Mouse (Mus musculus): ENCODE measurements around the gene Tnfsfm13. TPM values are rescaled to one million over a fixed set of nuclear protein-coding genes. Genes with fewer than 3 reads are reported as not detected.

The Tnfsfm13 gene
- total RNA-seq, 2 experiments from 2014 or later, result 4.3 to 4.6 TPM

- no peak for DNase-seq (ENCODE audit: low spot score in 2 of 2)
Measured at GRCm38 (mm10) chr11:69682209-69682839, 13.6 kb downstream of the Tnfsfm13 start.

DNA sequence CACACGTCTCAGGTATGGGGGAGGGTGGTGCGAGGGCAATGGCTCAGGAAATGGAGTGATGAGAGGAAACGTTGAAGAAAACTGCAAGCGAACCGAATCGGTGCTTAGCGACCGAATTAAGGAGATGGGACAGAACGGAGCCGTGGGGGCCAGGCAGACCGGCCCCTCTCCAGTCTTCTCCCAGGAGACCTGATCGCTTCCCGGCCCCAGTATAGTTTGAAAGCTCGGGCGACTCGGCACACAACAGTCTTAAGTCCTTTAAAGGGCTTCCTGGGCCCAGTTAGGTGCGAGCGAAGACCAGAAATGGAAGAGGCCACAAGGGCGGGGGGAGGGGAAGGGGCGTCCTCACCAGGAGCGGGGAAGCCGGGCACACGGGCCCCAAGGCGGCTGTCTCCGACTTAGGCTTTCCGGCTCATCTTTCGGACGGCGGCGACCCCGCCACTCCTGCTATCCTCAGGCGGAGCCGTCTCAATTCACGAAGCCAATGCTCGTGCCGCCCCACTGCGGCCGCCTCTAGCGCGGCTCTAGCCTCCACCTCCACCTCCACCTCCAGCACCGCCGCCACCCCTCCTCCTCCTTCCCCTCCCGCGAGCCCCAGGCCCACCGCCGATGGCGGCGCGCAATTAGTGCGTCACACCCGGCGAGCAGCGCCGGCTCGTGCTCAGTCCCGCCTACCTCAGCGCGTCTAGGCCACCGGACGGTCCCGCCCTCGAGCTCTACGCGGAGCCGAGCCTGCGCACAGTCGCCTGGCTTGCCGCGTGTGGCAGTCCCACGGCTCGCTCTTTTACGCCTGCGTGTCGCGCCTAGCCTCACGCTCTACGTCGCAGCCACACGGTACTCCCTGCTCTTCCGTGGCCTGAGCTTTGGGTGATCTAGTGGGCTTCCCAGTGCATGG lies 14.3 kb downstream of the Tnfsfm13 start, which contains the start of gene Senp3:
Gene Senp3, minus strand, starts transcription at position 771 of the 895 bp plus-strand sequence.
- peak; percentile 94 to 97 for DNase-seq (ENCODE audit: low spot score in 2 of 2)

DNA sequence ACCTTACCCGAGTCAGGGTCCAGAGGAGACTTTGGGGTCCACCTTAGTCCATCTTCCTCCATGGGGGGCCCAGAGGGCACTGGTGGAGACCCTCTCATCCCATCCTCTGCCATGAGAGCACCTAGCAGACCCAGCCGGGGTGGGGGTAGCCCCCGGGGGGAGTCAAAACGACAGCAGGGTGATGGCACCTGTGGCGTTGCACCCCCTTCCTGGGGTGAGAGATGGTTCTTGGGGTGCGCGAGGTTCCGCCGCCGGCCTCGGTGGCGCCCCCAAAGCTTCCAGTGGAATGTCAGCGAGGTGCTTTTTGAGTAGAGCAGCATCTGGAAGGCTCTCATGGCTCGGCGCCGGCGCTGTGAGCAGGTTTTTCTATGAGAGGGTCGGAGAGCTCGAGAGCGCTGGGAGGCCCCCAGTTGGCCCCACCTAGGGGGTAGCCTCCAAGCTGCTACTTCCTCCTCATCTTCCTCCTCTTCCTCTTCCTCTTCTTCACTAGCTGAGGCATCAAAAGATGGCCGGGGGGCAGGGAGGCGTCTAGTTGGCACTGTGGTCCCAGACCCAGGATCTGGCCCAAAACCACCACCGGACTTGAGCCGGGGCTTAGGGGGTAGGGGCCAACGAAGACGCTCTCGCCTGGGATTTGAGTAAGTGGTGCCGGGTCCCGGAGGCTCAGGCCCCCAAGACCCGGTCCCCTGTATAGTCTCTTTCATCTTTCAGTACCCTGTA lies 15.6 kb downstream of the Tnfsfm13 start:
- no peak for DNase-seq (ENCODE audit: low spot score in 2 of 2)

DNA sequence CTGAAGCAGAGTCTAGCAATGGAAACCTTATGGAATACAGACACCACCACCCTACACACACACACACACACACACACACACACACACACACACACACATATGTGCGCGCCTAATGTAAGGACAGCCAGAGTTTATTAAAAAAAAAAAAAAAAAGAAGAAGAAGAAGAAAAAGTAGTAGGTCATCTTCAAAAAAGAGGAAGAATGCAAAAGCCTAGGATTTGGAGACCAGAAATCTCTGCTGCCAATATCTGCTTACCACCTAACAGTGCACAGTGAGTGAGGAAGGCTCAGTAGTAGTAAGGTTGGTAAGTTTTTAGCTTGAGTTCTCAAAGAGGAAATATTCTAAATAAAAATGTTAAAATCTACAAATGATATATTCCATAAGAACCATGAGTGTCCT lies 16.8 kb downstream of the Tnfsfm13 start:
- DNase-seq (ENCODE audit: low spot score in 2 of 2), result no peak

DNA sequence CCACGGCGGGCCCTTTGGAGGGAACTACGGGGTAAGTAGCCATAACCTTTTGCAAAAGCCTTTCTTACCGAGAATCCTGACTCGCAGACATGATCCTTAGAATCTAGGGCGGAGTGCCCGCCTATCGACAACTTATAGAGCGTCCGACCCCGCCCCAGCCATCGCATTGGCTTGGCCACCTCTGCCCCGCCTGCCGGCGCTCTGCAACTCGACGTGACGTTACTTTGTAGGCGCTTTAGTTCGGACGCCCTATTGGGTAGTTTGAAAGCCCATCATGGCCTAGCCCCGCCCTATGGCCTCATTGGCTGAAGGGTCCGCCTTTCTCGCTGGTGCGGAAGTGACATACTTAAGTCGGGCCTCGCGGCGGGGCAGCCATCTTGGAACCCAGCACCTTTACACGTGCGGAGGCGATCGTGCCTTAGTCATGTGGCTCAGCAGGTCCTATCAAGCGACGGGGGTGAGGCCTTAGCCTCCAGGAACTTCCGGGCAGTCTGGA lies 23.6 kb downstream of the Tnfsfm13 start, which contains the start of gene Eif4a1:
Gene Eif4a1, minus strand, starts transcription at position 213 of the 496 bp plus-strand sequence.
- peak; percentile 98 to 99 for DNase-seq (ENCODE audit: low spot score in 2 of 2)

- no peak for DNase-seq (ENCODE audit: low spot score in 2 of 2)
Measured at GRCm38 (mm10) chr11:69671726-69672124, 24.2 kb downstream of the Tnfsfm13 start.

DNA sequence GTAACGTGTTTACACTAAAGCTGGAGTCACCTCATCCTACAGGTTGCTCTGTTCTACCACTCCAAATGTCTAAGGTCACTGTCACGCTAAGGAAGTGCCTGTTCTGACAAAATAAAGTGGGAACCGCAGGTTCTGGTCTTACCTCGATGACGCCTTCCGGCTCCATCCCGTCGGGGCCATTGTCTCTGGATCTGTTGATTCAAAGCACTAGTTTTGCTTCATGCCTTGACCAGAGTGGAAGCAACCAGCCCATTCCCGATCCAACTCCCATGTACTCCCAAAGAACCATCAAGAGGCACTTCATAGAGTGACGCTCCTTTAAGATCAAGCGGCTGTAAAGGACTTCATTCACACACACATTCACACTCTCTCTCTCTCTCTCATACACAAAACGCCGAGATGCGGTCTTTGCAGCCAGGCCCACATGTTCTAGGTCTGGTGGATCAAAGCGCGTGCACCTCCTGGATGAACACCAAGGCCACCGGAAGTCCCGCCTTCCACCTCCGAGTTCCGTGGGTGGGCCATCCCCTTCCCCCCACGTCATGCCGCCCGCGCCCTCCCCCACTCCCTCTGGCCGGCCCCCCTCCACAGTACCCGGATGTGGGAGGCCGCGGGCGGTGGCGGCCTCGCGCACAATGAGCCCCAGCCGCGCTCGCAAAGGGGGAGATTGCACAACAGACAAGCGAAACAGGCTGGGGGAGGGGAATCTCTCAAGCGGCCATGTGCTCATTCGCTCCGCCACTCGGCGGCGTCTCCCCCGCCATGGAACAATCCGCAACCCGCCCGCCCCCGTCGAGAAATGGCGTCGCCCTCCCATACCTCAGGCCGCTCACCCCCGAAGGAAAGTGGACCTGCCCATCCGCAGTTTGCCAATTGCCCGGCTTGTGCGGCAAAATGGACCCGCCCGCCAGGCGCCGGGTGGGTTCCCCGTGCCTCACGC lies 24.8 kb downstream of the Tnfsfm13 start:
- peak; percentile 94 to 96 for DNase-seq (ENCODE audit: low spot score in 2 of 2)

- DNase-seq (ENCODE audit: low spot score in 2 of 2), result no peak
Measured at GRCm38 (mm10) chr11:69666665-69667005, 29.3 kb downstream of the Tnfsfm13 start.

DNA sequence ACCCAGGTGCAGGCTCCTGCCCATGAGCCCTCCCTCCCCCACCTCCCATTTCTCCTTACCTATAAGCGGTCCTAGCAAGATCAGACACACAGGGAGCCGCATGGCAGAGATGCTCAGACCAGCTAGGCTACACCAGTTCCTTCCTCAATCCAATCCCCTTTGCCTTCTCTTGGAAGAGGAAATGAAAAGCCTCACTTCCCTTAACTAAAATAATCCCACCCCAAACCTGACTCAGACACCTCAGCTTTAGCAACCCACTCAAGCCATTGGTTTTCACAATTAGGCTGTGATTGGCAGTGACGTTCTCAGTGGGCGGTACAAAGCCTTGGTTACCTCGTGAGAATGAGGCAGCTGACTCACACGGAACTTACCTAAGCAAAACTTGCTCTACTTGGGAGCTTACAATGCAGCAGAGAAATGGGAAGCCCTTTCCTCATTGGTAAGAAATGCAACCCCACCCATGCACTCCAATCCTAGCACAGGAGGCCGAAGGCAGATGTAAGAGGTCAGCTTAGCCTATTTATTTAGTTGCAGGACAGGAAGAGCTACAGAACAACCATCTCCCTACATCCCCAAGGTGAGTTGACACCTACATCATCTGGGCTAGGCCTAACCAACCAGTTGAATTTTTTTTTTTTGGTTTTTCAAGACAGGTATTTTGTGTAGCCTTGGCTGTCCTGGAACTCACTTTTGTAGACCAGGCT lies 29.8 kb downstream of the Tnfsfm13 start, which contains the start of gene Cd68:
Gene Cd68, minus strand, starts transcription at position 193 of the 704 bp plus-strand sequence.
- DNase-seq (ENCODE audit: low spot score in 2 of 2), result no peak

GRCm38 (mm10) chr11:69665457-69665960 lies 30.4 kb downstream of the Tnfsfm13 start:
- no peak for DNase-seq (ENCODE audit: low spot score in 2 of 2)

DNA sequence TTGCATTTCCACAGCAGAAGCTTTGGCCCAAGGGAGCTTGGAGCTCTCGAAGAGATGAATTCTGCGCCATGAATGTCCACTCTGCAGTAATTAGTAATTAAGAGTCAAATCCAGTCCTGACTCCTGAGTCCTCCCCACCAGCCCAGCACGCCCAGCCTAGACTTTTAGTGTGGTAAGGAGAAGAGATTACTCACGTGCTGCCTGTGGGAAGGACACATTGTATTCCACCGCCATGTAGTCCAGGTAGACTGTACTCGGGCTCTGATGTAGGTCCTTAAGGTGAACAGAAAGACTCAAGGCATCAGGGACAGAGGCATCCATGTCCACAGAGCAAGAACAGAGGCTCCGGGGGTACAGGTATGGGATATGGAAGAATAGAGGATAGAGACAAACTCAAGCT lies 31.1 kb downstream of the Tnfsfm13 start:
- DNase-seq (ENCODE audit: low spot score in 2 of 2), result no peak

GRCm38 (mm10) chr11:69663795-69664194 lies 32.1 kb downstream of the Tnfsfm13 start:
- DNase-seq (ENCODE audit: low spot score in 2 of 2), result no peak

GRCm38 (mm10) chr11:69662967-69663671 lies 32.8 kb downstream of the Tnfsfm13 start:
- no peak for DNase-seq (ENCODE audit: low spot score in 2 of 2)

GRCm38 (mm10) chr11:69662213-69662966 lies 33.5 kb downstream of the Tnfsfm13 start, which contains the start of gene Mpdu1:
Gene Mpdu1 (minus strand): TSS chr11:69662642.
- DNase-seq (ENCODE audit: low spot score in 2 of 2), result peak; percentile 88 to 93

DNA sequence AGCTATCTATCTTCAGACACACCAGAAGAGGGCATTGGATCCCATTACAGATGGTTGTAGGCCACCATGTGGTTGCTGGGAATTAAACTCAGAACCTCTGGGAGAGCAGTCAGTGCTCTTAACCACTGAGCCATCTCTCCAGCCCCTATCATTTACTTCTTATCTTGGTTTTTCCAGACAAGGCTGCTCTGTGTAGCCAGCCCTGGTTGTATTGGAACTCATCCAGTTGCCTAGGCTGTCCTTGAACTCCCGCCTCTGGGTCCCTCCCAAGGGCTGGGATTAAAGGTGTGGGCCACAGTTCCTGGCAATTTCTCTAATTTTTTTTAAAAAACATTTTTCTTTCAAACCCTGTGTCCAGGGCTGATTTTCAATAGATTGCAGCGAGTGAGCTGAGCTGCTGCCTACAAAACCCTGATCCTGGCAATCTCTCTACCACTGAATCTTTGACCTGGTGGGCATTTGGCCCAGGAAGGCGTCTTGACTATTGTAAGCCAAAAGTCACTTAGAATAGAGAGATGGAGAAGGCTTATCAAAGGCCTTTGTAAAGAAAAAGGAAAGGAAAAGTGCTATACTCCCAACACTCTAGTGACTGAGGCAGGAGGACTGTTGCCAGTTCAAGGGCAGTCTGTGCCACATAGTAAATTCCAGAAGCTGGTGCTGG lies 34.5 kb downstream of the Tnfsfm13 start:
- DNase-seq (ENCODE audit: low spot score in 2 of 2), result no peak

GRCm38 (mm10) chr11:69657462-69657881 lies 38.4 kb downstream of the Tnfsfm13 start:
- no peak for DNase-seq (ENCODE audit: low spot score in 2 of 2)

Data from gastrocnemius, postnatal 4 days (tissue).